1 mouse cellular context compared by ENCODE assay signal in genomic region chr8:13156327-13157097, GRCm38 (mm10).
TF ChIP-seq lines count a peak whose summit lies in the region.

No protein-coding gene starts in this region.

TF ChIP-seq in MEL, 35 proteins besides CTCF, POLR2A, EP300 and RAD21:
- TF ChIP-seq MXI1 (IDR thresholded peaks at IDR 0.05; ENCODE audit: low read depth, low read length) (no peak), POLR2AphosphoS2 (IDR thresholded peaks at IDR 0.05; ENCODE audit: low read length) (peak; percentile 3; the same call in 1 of the 2 replicates)
